Mouse (Mus musculus) right cerebral cortex, postnatal 4 days (tissue): Measurements from ENCODE around the gene 2610528A11Rik.
"Not testable (repeated sequence)": the region's sequence is repeated elsewhere in the genome, so short reads cannot be mapped to it uniquely, and the experiment has no call there.

Source experiments
- DNase-seq: peaks from one replicate; pipeline ENCODE4 v3.0.0-alpha.2; 2022

The 2610528A11Rik gene

GRCm38 (mm10) chr14:37113922-37114321, at the start of gene 2610528A11Rik:
Gene 2610528A11Rik, minus strand, starts transcription at chr14:37114022.
- DNase-seq, result no peak

GRCm38 (mm10) chr14:37163277-37163956, 49.6 kb upstream of the 2610528A11Rik start:
- DNase-seq, result no peak

- no peak for DNase-seq
Measured at GRCm38 (mm10) chr14:37154391-37154790, 40.6 kb upstream of the 2610528A11Rik start.

- no peak for DNase-seq
Measured at GRCm38 (mm10) chr14:37139051-37139710, 25.4 kb upstream of the 2610528A11Rik start.

- not testable (repeated sequence) for DNase-seq
Measured at GRCm38 (mm10) chr14:37137596-37137995, 23.8 kb upstream of the 2610528A11Rik start.

- no peak for DNase-seq
Measured at GRCm38 (mm10) chr14:37136110-37136509, 22.3 kb upstream of the 2610528A11Rik start.

GRCm38 (mm10) chr14:37135671-37136070, 21.8 kb upstream of the 2610528A11Rik start:
- no peak for DNase-seq

GRCm38 (mm10) chr14:37135127-37135593, 21.3 kb upstream of the 2610528A11Rik start, which contains the start of gene Ghitm:
Gene Ghitm, minus strand, starts transcription at chr14:37135272.
- peak; percentile 90 for DNase-seq

- no peak for DNase-seq
Measured at GRCm38 (mm10) chr14:37134304-37135126, 20.7 kb upstream of the 2610528A11Rik start.

GRCm38 (mm10) chr14:37127652-37128051, 13.8 kb upstream of the 2610528A11Rik start:
- DNase-seq, result peak; percentile 59

- DNase-seq, result no peak
Measured at GRCm38 (mm10) chr14:37119233-37119632, 5.4 kb upstream of the 2610528A11Rik start.

GRCm38 (mm10) chr14:37112931-37113330, 891 bp downstream of the 2610528A11Rik start:
- DNase-seq, result no peak

- DNase-seq, result no peak
Measured at GRCm38 (mm10) chr14:37111371-37111770, 2.5 kb downstream of the 2610528A11Rik start.

- DNase-seq, result no peak
Measured at GRCm38 (mm10) chr14:37110456-37110855, 3.4 kb downstream of the 2610528A11Rik start.

- DNase-seq, result no peak
Measured at GRCm38 (mm10) chr14:37109975-37110374, 3.8 kb downstream of the 2610528A11Rik start.

GRCm38 (mm10) chr14:37109460-37109859, 4.4 kb downstream of the 2610528A11Rik start:
- no peak for DNase-seq

- no peak for DNase-seq
Measured at GRCm38 (mm10) chr14:37105846-37106245, 8.0 kb downstream of the 2610528A11Rik start.

- no peak for DNase-seq
Measured at GRCm38 (mm10) chr14:37104747-37105146, 9.1 kb downstream of the 2610528A11Rik start.

GRCm38 (mm10) chr14:37102484-37102883, 11.3 kb downstream of the 2610528A11Rik start:
- no peak for DNase-seq

GRCm38 (mm10) chr14:37101531-37101930, 12.3 kb downstream of the 2610528A11Rik start:
- no peak for DNase-seq

GRCm38 (mm10) chr14:37097956-37098530, 15.8 kb downstream of the 2610528A11Rik start, which contains the start of gene Cdhr1:
Gene Cdhr1, minus strand, starts transcription at chr14:37098347.
- peak; percentile 30 for DNase-seq

GRCm38 (mm10) chr14:37095556-37095955, 18.3 kb downstream of the 2610528A11Rik start:
- DNase-seq, result no peak

- DNase-seq, result no peak
Measured at GRCm38 (mm10) chr14:37094436-37094835, 19.4 kb downstream of the 2610528A11Rik start.
